Mouse (Mus musculus) E14TG2a.4 (cell line): ENCODE results near the gene Slc35d3.

ENCODE experiments used
- CTCF ChIP-seq: conservative IDR thresholded peaks from 2 replicates; pipeline ENCODE4 v1.5.1; 2014; ENCODE audit warnings: low read length
- NANOG ChIP-seq: IDR thresholded peaks from 2 replicates; pipeline ENCODE4 v1.6.1; 2014; ENCODE audit warnings: borderline replicate concordance, low read length, mixed read lengths
- POU5F1 ChIP-seq: IDR thresholded peaks from 2 replicates; pipeline ENCODE4 v1.6.1; 2014; ENCODE audit warnings: low read length, borderline replicate concordance

GRCm38 (mm10) chr10:19850998-19851691 is at the start of gene Slc35d3:
- no peak for TF ChIP-seq CTCF
- no peak for TF ChIP-seq POU5F1
- no peak for TF ChIP-seq NANOG
